Mouse (Mus musculus): ENCODE measurements around the gene Glis1. TPM values are rescaled to one million over a fixed set of nuclear protein-coding genes. Genes with fewer than 3 reads are reported as not detected.

The Glis1 gene
- polyA plus RNA-seq, 1 experiment from 2014 or later: 1.0 TPM

- Histone ChIP-seq H3K4me2 (ENCODE audit: low read depth, low read length) (no peak overlapping the region), H3K36me3 (ENCODE audit: control insufficient read depth, insufficient read depth, low read length) (no peaks in the 10 kb centered on the region), H3K27me3 (ENCODE audit: control insufficient read depth, insufficient read depth, low read depth, low read length) (no peaks in the 10 kb centered on the region; the same call in 1 of the 2 replicates), H3K4me3 (ENCODE audit: low read length) (no peak overlapping the region), H3K4me1 (replicated peaks; ENCODE audit: control insufficient read depth, insufficient read depth, low read length) (no peaks in the 10 kb centered on the region), H3K9ac (ENCODE audit: low read length) (no peak overlapping the region), H3K27ac (ENCODE audit: low read length) (no peak overlapping the region), H3K9me3 (ENCODE audit: control insufficient read depth, low read length) (no peaks in the 10 kb centered on the region)
- WGBS: 68% methylated on average over 5 of the region's 5 CpGs
- ATAC-seq (ENCODE audit: low read depth): no peak
Observed at GRCm38 (mm10) chr4:107520071-107520470, 85.7 kb downstream of the Glis1 start.

- no peak overlapping the region for H3K9ac ChIP-seq (ENCODE audit: low read length)
- H3K27ac ChIP-seq (ENCODE audit: low read length): no peak overlapping the region
- H3K36me3 ChIP-seq (ENCODE audit: control insufficient read depth, insufficient read depth, low read length): no peaks in the 10 kb centered on the region
- peak; percentile 34; the same call in 1 of the 2 replicates for ATAC-seq (ENCODE audit: low read depth)
- no peak overlapping the region for H3K4me2 ChIP-seq (ENCODE audit: low read depth, low read length)
- no peaks in the 10 kb centered on the region for H3K4me1 ChIP-seq (replicated peaks; ENCODE audit: control insufficient read depth, insufficient read depth, low read length)
- H3K9me3 ChIP-seq (ENCODE audit: control insufficient read depth, low read length): no peaks in the 10 kb centered on the region
- H3K27me3 ChIP-seq (ENCODE audit: control insufficient read depth, insufficient read depth, low read depth, low read length): no peaks in the 10 kb centered on the region; the same call in 1 of the 2 replicates
- WGBS: 46% methylated on average over 5 of the region's 5 CpGs
- H3K4me3 ChIP-seq (ENCODE audit: low read length): no peak overlapping the region
Observed at GRCm38 (mm10) chr4:107520816-107521215, 86.4 kb downstream of the Glis1 start.

GRCm38 (mm10) chr4:107523607-107524151, 89.3 kb downstream of the Glis1 start:
- no peak overlapping the region for H3K4me2 ChIP-seq (ENCODE audit: low read depth, low read length)

GRCm38 (mm10) chr4:107535126-107535525, 100.7 kb downstream of the Glis1 start:
- 47% methylated on average over 11 of the region's 11 CpGs for WGBS
- ATAC-seq (ENCODE audit: low read depth): no peak
- H3K27me3 ChIP-seq (ENCODE audit: control insufficient read depth, insufficient read depth, low read depth, low read length): no peaks in the 10 kb centered on the region; the same call in 1 of the 2 replicates

More at GRCm38 (mm10) chr4:107523607-107524151, 89.3 kb downstream of the Glis1 start:
- ATAC-seq (ENCODE audit: low read depth): no peak
- Histone ChIP-seq H3K36me3 (ENCODE audit: control insufficient read depth, insufficient read depth, low read length) (no peaks in the 10 kb centered on the region), H3K4me1 (replicated peaks; ENCODE audit: control insufficient read depth, insufficient read depth, low read length) (no peaks in the 10 kb centered on the region), H3K27me3 (ENCODE audit: control insufficient read depth, insufficient read depth, low read depth, low read length) (no peaks in the 10 kb centered on the region; the same call in 1 of the 2 replicates), H3K9me3 (ENCODE audit: control insufficient read depth, low read length) (no peaks in the 10 kb centered on the region), H3K9ac (ENCODE audit: low read length) (no peak overlapping the region), H3K4me3 (ENCODE audit: low read length) (no peak overlapping the region), H3K27ac (ENCODE audit: low read length) (no peak overlapping the region)
- 53% methylated on average over 11 of the region's 11 CpGs for WGBS

GRCm38 (mm10) chr4:107538116-107538515, 103.7 kb downstream of the Glis1 start:
- no peaks in the 10 kb centered on the region for H3K36me3 ChIP-seq (ENCODE audit: control insufficient read depth, insufficient read depth, low read length)
- H3K9me3 ChIP-seq (ENCODE audit: control insufficient read depth, low read length): no peaks in the 10 kb centered on the region
- no peak overlapping the region for H3K4me3 ChIP-seq (ENCODE audit: low read length)
- no peak overlapping the region for H3K4me2 ChIP-seq (ENCODE audit: low read depth, low read length)
- WGBS: 39% methylated on average over 13 of the region's 13 CpGs
- H3K27me3 ChIP-seq (ENCODE audit: control insufficient read depth, insufficient read depth, low read depth, low read length): no peaks in the 10 kb centered on the region; the same call in 1 of the 2 replicates
- no peak for ATAC-seq (ENCODE audit: low read depth)
- no peaks in the 10 kb centered on the region for H3K4me1 ChIP-seq (replicated peaks; ENCODE audit: control insufficient read depth, insufficient read depth, low read length)
- no peak overlapping the region for H3K27ac ChIP-seq (ENCODE audit: low read length)
- no peak overlapping the region for H3K9ac ChIP-seq (ENCODE audit: low read length)

More at GRCm38 (mm10) chr4:107535126-107535525, 100.7 kb downstream of the Glis1 start:
- Histone ChIP-seq H3K9ac (ENCODE audit: low read length) (no peak overlapping the region), H3K4me1 (replicated peaks; ENCODE audit: control insufficient read depth, insufficient read depth, low read length) (no peaks in the 10 kb centered on the region), H3K4me2 (ENCODE audit: low read depth, low read length) (no peak overlapping the region), H3K4me3 (ENCODE audit: low read length) (no peak overlapping the region), H3K27ac (ENCODE audit: low read length) (no peak overlapping the region), H3K9me3 (ENCODE audit: control insufficient read depth, low read length) (no peaks in the 10 kb centered on the region), H3K36me3 (ENCODE audit: control insufficient read depth, insufficient read depth, low read length) (no peaks in the 10 kb centered on the region)

GRCm38 (mm10) chr4:107538561-107538960, 104.2 kb downstream of the Glis1 start:
- no peak overlapping the region for H3K27ac ChIP-seq (ENCODE audit: low read length)
- no peak overlapping the region for H3K4me2 ChIP-seq (ENCODE audit: low read depth, low read length)
- H3K4me3 ChIP-seq (ENCODE audit: low read length): no peak overlapping the region
- H3K27me3 ChIP-seq (ENCODE audit: control insufficient read depth, insufficient read depth, low read depth, low read length): no peaks in the 10 kb centered on the region; the same call in 1 of the 2 replicates
- no peaks in the 10 kb centered on the region for H3K36me3 ChIP-seq (ENCODE audit: control insufficient read depth, insufficient read depth, low read length)
- H3K4me1 ChIP-seq (replicated peaks; ENCODE audit: control insufficient read depth, insufficient read depth, low read length): no peaks in the 10 kb centered on the region
- H3K9me3 ChIP-seq (ENCODE audit: control insufficient read depth, low read length): no peaks in the 10 kb centered on the region
- WGBS: 70% methylated on average over 3 of the region's 3 CpGs
- no peak overlapping the region for H3K9ac ChIP-seq (ENCODE audit: low read length)
- no peak for ATAC-seq (ENCODE audit: low read depth)

- H3K4me1 ChIP-seq (replicated peaks; ENCODE audit: control insufficient read depth, insufficient read depth, low read length): no peaks in the 10 kb centered on the region
- H3K27me3 ChIP-seq (ENCODE audit: control insufficient read depth, insufficient read depth, low read depth, low read length): no peaks in the 10 kb centered on the region; the same call in 1 of the 2 replicates
- no peak overlapping the region for H3K4me2 ChIP-seq (ENCODE audit: low read depth, low read length)
- no peaks in the 10 kb centered on the region for H3K36me3 ChIP-seq (ENCODE audit: control insufficient read depth, insufficient read depth, low read length)
- ATAC-seq (ENCODE audit: low read depth): no peak
- no peak overlapping the region for H3K4me3 ChIP-seq (ENCODE audit: low read length)
- 70% methylated on average over 3 of the region's 3 CpGs for WGBS
- H3K9me3 ChIP-seq (ENCODE audit: control insufficient read depth, low read length): no peaks in the 10 kb centered on the region
- no peak overlapping the region for H3K9ac ChIP-seq (ENCODE audit: low read length)
- no peak overlapping the region for H3K27ac ChIP-seq (ENCODE audit: low read length)
Observed at GRCm38 (mm10) chr4:107539021-107539420, 104.6 kb downstream of the Glis1 start.

GRCm38 (mm10) chr4:107541821-107542220, 107.4 kb downstream of the Glis1 start:
- no peaks in the 10 kb centered on the region for H3K36me3 ChIP-seq (ENCODE audit: control insufficient read depth, insufficient read depth, low read length)
- no peak; the same call in 1 of the 2 replicates for ATAC-seq (ENCODE audit: low read depth)
- no peak overlapping the region for H3K9ac ChIP-seq (ENCODE audit: low read length)
- H3K4me1 ChIP-seq (replicated peaks; ENCODE audit: control insufficient read depth, insufficient read depth, low read length): peaks cover 11% of the 10 kb centered on the region
- no peak overlapping the region for H3K4me3 ChIP-seq (ENCODE audit: low read length)
- H3K4me2 ChIP-seq (ENCODE audit: low read depth, low read length): no peak overlapping the region
- H3K27me3 ChIP-seq (ENCODE audit: control insufficient read depth, insufficient read depth, low read depth, low read length): no peaks in the 10 kb centered on the region; the same call in 1 of the 2 replicates
- no peak overlapping the region for H3K27ac ChIP-seq (ENCODE audit: low read length)
- H3K9me3 ChIP-seq (ENCODE audit: control insufficient read depth, low read length): no peaks in the 10 kb centered on the region
- WGBS: 47% methylated on average over 4 of the region's 4 CpGs

GRCm38 (mm10) chr4:107544843-107545242, 110.5 kb downstream of the Glis1 start:
- Histone ChIP-seq H3K4me2 (ENCODE audit: low read depth, low read length) (no peak overlapping the region), H3K4me3 (ENCODE audit: low read length) (no peak overlapping the region), H3K27ac (ENCODE audit: low read length) (no peak overlapping the region), H3K36me3 (ENCODE audit: control insufficient read depth, insufficient read depth, low read length) (no peaks in the 10 kb centered on the region), H3K9me3 (ENCODE audit: control insufficient read depth, low read length) (no peaks in the 10 kb centered on the region), H3K9ac (ENCODE audit: low read length) (no peak overlapping the region), H3K27me3 (ENCODE audit: control insufficient read depth, insufficient read depth, low read depth, low read length) (no peaks in the 10 kb centered on the region), H3K4me1 (replicated peaks; ENCODE audit: control insufficient read depth, insufficient read depth, low read length) (peaks cover 11% of the 10 kb centered on the region)
- ATAC-seq (ENCODE audit: low read depth): peak; percentile 41; the same call in 1 of the 2 replicates
- 37% methylated on average over 5 of the region's 5 CpGs for WGBS
